Mouse (Mus musculus) cerebellum, adult 11 months (tissue): ENCODE results near the gene Tshz2.
"Not testable (repeated sequence)": the region's sequence is repeated elsewhere in the genome, so short reads cannot be mapped to it uniquely, and the experiment has no call there.

Experiments
- DNase-seq: peaks from one replicate; pipeline ENCODE4 v3.0.0; 2022

Gene Tshz2

GRCm38 (mm10) chr2:169821021-169821441, 188.2 kb downstream of the Tshz2 start:
- no peak for DNase-seq

GRCm38 (mm10) chr2:169825908-169826307, 193.1 kb downstream of the Tshz2 start:
- no peak for DNase-seq

DNA sequence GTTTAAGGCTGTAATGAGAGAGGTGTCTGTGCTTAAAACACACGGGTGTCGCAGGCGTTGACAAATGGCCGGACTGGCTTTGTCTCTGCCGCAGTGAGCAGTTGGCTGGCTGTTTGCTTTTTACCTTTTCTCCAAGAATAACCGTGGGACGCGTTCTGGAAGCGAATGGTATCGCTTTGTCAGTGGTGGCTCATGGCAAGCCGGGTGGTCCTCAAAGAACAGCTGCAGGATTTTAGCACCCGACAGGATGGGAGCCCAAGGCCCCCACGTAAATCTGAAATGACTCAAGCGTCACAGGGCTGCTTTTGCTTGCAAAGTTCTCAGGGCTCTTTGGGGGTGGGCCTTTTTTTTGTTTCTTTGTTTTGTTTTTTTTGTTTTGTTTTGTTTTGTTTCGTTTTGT, 193.5 kb downstream of the Tshz2 start:
- DNase-seq, result no peak

- DNase-seq, result no peak
These were observed 194.0 kb downstream of the Tshz2 start for GRCm38 (mm10) chr2:169826833-169827232.

DNA sequence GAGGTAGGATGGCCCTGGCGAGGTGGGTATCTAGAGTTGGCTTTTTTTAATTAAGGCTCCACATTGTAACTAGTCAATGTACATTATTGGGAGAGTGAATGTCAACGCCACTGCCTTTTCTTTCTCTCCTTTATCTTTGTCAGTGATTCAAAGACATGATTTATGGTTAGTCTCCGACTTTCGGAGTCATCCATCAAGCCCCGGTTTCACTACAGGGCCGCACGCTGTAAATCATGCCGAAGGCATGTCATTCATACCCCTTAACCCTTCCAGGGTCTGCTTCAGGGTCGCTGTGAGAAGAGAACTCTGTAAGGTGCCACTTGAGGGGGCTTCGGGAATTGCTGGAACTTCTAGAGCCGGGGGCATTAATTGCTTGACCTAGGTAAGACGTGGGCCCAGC, 199.4 kb downstream of the Tshz2 start:
- no peak for DNase-seq

GRCm38 (mm10) chr2:169833638-169834037, 200.8 kb downstream of the Tshz2 start:
- no peak for DNase-seq

DNA sequence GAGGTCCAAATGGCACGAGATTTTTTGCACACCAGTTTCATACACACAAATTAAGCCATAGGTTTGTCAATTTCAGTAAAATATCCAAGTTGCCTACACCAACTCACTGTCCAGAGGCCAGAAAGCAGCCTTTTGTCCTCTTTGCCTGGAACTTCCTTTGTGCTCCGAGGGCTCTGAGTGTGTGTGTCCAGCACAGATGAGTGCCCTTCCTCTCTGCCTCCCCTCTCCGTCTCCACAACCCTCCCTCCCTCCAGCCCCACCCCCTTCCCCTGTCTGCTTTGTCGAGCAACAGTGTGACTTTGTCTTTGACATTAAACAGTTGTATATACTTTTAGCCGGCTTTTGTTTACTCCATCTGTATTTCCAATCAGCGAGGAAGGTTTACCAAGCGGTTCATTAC, 201.8 kb downstream of the Tshz2 start:
- DNase-seq, result no peak

- no peak for DNase-seq
These were observed 204.3 kb downstream of the Tshz2 start for GRCm38 (mm10) chr2:169837031-169837605.

GRCm38 (mm10) chr2:169838521-169838920, 205.7 kb downstream of the Tshz2 start:
- no peak for DNase-seq

DNA sequence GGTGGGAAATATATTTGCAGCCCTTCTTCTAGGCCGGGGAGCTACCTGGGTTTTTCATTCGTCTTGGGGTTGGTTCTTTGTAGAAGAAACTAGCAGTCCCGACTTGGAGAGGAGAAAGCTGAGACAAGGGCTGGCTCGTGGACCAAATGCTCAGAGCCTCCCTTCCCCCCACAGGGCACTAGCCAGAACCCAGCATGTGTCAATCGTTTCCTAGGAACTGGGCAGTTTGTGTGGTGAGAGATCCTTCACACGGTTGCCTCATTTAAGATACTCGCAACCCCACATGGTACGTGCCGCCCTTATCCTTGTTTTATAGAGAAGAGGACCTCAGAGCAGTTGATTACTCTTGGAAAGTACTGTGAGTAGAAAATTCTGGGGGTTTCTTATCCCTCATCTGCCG, 208.6 kb downstream of the Tshz2 start:
- no peak for DNase-seq

DNA sequence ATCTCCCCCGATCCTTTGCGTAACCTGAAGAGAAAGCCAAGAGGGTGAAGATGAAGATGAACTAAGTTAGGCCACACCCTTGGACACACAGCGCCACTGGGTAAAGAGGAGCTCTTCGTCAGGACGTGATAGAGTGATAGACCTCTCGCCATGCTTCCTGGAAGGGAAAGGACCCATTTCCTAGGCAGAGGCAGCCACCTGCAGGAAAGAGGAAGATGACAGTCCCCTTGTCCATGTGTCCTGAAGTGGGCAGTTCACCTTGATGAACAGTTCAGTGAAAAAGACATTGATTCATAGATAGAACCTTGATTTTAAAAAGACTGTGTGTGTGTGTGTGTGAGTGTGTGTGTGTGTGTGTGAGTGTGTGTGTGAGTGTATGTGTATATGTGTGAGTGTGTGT, 209.7 kb downstream of the Tshz2 start:
- no peak for DNase-seq

DNA sequence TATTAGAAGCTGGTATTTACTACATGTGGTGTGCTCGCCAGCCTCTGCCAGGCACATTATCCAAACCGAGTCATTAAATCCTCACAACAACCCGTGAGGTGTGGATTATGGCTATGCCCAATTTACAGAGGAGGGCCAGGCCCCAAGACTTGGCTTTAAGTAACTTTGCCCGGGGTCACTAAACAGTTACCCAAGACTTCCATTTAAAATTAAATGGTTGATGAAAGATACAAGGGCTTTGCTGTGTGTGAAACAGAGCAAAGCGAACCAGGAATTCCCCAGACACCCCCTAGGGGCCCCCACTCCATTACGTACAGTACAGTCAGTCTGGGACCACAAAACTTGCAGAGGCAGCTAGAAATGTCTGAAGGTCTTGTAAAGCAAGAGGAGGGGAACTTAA, 210.7 kb downstream of the Tshz2 start:
- no peak for DNase-seq

DNA sequence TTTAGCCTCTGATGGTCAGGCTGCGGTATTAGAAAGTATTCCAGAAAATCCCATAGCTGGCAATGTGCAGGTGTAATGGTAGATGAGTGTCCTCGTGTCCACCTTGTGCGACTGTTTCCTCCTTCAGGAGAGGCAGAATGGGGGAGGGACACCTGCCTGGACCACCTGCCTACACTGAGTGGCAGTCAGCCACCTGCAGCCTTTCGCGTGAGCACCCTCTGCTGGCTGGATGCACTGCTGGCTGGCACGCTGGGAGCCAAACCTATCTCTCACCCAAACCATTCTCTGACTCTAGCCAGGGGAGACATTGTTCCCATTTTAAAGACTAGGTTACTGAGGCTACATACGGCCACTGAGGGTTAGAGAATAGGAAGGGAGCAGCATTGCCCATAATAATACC, 216.3 kb downstream of the Tshz2 start:
- no peak for DNase-seq

GRCm38 (mm10) chr2:169849541-169849940, 216.7 kb downstream of the Tshz2 start:
- DNase-seq, result no peak

DNA sequence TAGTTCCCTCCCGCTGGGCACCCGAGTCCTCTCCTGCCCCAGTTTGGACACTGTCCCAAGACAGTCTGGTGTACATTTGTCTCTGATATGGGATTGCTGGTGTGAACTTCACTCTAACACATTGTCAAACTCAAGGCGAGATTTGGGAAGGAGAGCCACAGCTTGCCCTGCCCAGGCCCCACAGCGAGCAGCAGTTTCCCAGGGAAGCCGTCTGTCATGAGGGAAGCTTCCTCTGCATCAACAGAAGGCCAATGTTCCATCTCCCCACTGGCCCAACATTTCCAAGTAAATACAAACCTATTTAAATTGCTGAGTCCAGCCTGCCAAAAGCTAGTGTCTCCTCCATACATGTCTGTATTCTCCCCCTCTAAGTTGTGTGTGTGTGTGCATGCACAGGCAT, 218.8 kb downstream of the Tshz2 start:
- no peak for DNase-seq

DNA sequence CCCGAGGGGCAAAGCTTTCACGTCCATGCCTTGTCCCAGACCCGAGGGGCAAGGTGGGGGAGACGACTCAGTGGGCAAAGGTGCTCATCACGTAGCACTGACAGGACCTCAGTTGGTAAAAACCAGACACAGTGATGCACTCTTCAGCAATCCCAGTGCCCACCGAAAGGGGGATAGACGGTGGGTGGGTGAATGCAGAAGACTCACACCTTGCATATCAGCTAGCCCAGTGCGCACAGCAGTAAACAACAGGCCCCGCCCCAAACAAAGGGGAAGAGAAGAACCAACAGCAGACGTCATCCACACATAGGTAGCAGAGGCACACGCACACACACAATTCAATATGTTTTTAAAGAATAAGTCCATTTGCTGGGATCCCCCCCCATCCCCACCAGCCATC, 221.7 kb downstream of the Tshz2 start:
- DNase-seq, result no peak

GRCm38 (mm10) chr2:169857041-169857440, 224.2 kb downstream of the Tshz2 start:
- not testable (repeated sequence) for DNase-seq

DNA sequence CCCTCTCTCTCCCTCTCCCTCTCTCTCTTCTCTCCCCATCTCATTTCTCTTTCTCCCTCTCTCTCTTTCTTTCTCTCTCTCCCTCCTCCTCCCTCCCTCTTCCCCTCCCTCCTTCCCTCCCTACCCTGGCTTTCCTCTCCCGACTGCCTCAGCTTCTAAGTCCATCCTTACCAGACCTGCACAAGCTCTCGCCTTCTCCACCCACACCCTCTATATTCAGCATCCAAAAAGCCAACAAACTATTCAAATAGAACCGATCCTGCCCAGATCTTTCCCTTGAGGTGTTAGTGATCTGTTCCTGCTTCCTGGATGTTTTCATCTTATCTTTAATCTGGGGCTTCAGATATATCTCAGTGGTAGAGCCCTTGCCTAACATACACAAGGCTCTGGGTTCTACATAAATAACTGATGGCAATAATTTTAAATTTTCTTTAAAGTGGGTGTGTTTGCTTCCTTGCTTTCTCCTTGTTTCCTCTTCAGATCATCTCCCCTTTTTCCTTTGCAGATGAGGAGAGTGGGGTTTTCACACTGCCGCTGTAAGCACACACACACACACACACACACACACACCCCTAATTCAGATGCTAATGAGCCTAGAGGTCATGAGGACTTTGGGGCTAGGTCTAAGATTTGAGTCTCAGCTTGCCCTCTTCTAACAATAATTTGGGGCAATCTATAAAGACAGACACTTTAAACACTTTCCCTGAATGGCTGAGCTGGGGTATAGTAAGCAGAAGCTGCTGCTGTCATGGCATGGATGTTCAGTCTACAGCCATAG, 226.5 kb downstream of the Tshz2 start:
- DNase-seq, result no peak

DNA sequence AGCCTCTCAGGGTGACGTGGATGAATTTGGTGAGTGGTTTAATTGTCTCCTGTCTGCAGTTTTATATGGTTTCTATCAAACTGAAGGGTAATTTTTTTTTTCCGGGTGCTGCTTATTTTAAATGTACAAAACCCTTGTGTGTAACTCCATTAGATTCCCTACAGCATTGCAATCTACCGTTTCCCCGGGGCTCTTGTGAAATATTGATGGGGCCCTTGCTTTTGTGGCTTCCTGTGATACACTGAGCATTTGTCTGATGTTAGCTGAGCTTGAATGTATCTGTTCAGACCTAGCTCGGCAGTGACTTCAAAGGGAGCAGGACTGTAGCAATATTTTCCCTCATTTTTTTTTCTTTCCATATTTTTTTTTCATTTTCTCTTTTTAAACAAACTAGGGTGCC, 228.1 kb downstream of the Tshz2 start:
- DNase-seq, result no peak

DNA sequence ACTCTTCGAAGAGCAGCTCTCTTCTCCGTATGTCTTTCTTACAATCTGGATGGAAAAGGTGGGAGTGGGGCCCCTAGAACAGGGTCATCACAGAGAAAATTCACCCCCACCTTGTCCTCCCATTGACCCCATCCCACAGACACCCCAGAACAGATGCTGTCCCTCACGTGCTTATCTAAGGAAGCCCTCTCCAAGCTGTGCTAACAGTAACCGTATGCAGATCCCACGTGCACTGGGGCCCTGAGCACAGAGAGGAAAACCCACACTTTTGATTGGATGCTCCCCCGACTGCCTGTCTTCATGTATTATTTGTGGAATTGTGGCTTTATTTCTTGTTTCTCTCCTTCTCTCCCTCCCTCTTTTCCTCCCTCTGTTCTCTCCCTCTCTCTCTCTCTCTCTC, 229.9 kb downstream of the Tshz2 start:
- DNase-seq, result no peak

GRCm38 (mm10) chr2:169869468-169869867, 236.7 kb downstream of the Tshz2 start:
- DNase-seq, result no peak

DNA sequence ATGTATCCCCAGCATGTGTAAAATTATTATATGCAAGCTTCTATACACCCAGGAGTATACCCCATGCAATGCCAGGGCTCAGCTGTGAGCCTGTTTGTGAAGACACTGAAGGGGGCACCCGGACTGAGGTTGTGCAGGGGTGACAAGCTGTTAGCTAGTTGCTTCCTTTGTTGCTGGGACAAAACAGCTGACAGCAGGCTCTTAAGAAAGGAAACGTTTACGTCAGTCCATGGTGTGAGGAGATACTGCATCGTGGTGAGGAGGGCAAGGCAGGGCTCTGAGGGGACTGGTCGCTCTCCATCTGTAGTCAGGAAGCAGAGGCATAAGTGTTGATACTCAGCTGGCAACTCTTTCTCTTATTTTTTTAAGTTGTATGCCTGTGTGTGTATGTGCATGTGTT, 237.7 kb downstream of the Tshz2 start:
- no peak for DNase-seq

- DNase-seq, result no peak
These were observed 238.7 kb downstream of the Tshz2 start for GRCm38 (mm10) chr2:169871436-169872060.

- no peak for DNase-seq
These were observed 240.6 kb downstream of the Tshz2 start for GRCm38 (mm10) chr2:169873442-169873841.
